Mouse (Mus musculus): ENCODE measurements at regions not wholly inside any gene's neighbourhood (a gene's known extent, or its start where the extent isn't known, plus 50 kb on each side); places are given as distances from the start of the nearest gene placed in this dataset.
A peak's percentile ranks its signal among the peaks of the same experiment; 100 is the strongest.
"Not testable (repeated sequence)": the region's sequence is repeated elsewhere in the genome, so short reads cannot be mapped to it uniquely, and the experiment has no call there.

- no peak for TF ChIP-seq CTCF (IDR thresholded peaks at IDR 0.05)
- H3K9ac ChIP-seq (replicated peaks; ENCODE audit: low read length, poor library complexity, severe bottlenecking) = no peak overlapping the region
- peak; percentile 87 for DNase-seq (ENCODE audit: low spot score)
- H3K27ac ChIP-seq (ENCODE audit: low read depth, low read length) = no peak overlapping the region
- WGBS = 55% methylated on average over 12 of the region's 12 CpGs
- H3K4me3 ChIP-seq (ENCODE audit: low read depth, low read length) = no peak overlapping the region
- H3K4me1 ChIP-seq (ENCODE audit: insufficient read depth, low read length) = no peaks in the 10 kb centered on the region
- H3K9me3 ChIP-seq (ENCODE audit: low read length) = no peaks in the 10 kb centered on the region
- no peak for ATAC-seq (ENCODE audit: low FRiP score)
- H3K27me3 ChIP-seq (ENCODE audit: insufficient read depth, low read length) = no peaks in the 10 kb centered on the region
- no peaks in the 10 kb centered on the region for H3K36me3 ChIP-seq (ENCODE audit: insufficient read depth, low read length)
- H3K4me2 ChIP-seq (ENCODE audit: low read depth, low read length, poor library complexity, severe bottlenecking) = no peak overlapping the region
Measured at GRCm38 (mm10) chr2:51768298-51769271, 141.3 kb downstream of the Tas2r134 start.

- ATAC-seq (ENCODE audit: low FRiP score) = no peak
- TF ChIP-seq CTCF (IDR thresholded peaks at IDR 0.05) = no peak
- Histone ChIP-seq H3K9me3 (ENCODE audit: low read length) (no peaks in the 10 kb centered on the region), H3K9ac (replicated peaks; ENCODE audit: low read length, poor library complexity, severe bottlenecking) (no peak overlapping the region), H3K27me3 (ENCODE audit: insufficient read depth, low read length) (no peaks in the 10 kb centered on the region), H3K4me2 (ENCODE audit: low read depth, low read length, poor library complexity, severe bottlenecking) (no peak overlapping the region), H3K4me1 (ENCODE audit: insufficient read depth, low read length) (no peaks in the 10 kb centered on the region), H3K27ac (ENCODE audit: low read depth, low read length) (no peak overlapping the region), H3K4me3 (ENCODE audit: low read depth, low read length) (no peak overlapping the region), H3K36me3 (ENCODE audit: insufficient read depth, low read length) (no peaks in the 10 kb centered on the region)
- no peak for DNase-seq (ENCODE audit: low spot score)
- 83% methylated on average over 1 of the region's 1 CpGs for WGBS
Measured at GRCm38 (mm10) chr2:51785169-51785568, 149.8 kb downstream of the Rbm43 start.

DNA sequence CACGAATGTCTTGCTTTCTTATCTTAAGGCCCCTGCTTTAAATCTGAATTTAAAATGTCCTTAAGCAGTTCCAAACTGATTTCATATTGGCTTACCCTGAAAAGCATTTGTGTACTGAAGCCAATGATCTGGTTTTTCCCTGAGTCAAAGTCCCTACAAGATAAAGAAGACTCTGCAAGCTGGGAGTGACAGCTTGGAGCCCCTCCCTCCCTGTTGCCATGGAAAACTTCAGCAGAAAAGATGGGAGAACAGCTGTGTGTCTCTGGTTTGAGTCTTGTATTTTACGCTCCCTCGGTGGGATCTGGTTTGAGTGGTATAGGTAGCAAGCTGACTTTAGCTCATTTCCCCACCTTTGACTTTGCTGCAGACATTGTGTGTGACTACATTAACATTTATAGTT is 146.1 kb downstream of the Rbm43 start:
- ATAC-seq (ENCODE audit: low FRiP score) (no peak), DNase-seq (ENCODE audit: low spot score) (peak; percentile 8)
- no peak for TF ChIP-seq CTCF (IDR thresholded peaks at IDR 0.05)
- Histone ChIP-seq H3K36me3 (ENCODE audit: insufficient read depth, low read length) (no peaks in the 10 kb centered on the region), H3K4me1 (ENCODE audit: insufficient read depth, low read length) (no peaks in the 10 kb centered on the region), H3K4me2 (ENCODE audit: low read depth, low read length, poor library complexity, severe bottlenecking) (no peak overlapping the region), H3K27me3 (ENCODE audit: insufficient read depth, low read length) (no peaks in the 10 kb centered on the region), H3K9ac (replicated peaks; ENCODE audit: low read length, poor library complexity, severe bottlenecking) (no peak overlapping the region), H3K27ac (ENCODE audit: low read depth, low read length) (no peak overlapping the region), H3K9me3 (ENCODE audit: low read length) (no peaks in the 10 kb centered on the region), H3K4me3 (ENCODE audit: low read depth, low read length) (no peak overlapping the region)
- 40% methylated on average over 3 of the region's 3 CpGs for WGBS

- not testable (repeated sequence) for DNase-seq (ENCODE audit: low spot score); H3K9ac ChIP-seq (replicated peaks; ENCODE audit: low read length, poor library complexity, severe bottlenecking); H3K27ac ChIP-seq (ENCODE audit: low read depth, low read length); ATAC-seq (ENCODE audit: low FRiP score); H3K36me3 ChIP-seq (ENCODE audit: insufficient read depth, low read length); H3K4me3 ChIP-seq (ENCODE audit: low read depth, low read length); H3K4me1 ChIP-seq (ENCODE audit: insufficient read depth, low read length); H3K4me2 ChIP-seq (ENCODE audit: low read depth, low read length, poor library complexity, severe bottlenecking); H3K9me3 ChIP-seq (ENCODE audit: low read length); H3K27me3 ChIP-seq (ENCODE audit: insufficient read depth, low read length)
- WGBS = 89% methylated on average over 2 of the region's 2 CpGs
Measured at GRCm38 (mm10) chr2:51793291-51793690, 141.7 kb downstream of the Rbm43 start.

DNA sequence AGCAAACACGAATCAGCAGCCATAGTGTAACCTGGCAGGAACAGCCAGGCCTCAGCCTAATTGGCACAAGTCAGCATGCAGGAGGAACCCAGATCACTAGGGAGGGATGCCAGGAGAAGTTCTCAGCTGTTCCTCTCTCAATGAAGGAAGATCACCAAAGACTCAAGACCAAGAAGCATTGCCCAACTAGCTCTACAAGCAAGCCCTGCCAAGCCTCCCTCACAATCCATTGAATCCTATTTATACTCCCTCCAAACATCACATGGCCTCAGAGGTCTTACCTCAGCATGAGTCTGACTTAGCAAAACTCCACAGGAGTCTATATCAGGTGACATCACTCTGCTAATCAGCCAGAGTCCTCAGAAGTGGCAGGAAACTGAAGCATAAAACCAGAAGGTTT is 135.1 kb downstream of the Rbm43 start:
- ATAC-seq (ENCODE audit: low FRiP score) (no peak), DNase-seq (ENCODE audit: low spot score) (no peak)
- H3K4me3 ChIP-seq (ENCODE audit: low read depth, low read length) = no peak overlapping the region
- H3K27me3 ChIP-seq (ENCODE audit: insufficient read depth, low read length) = no peaks in the 10 kb centered on the region
- no peak overlapping the region for H3K9ac ChIP-seq (replicated peaks; ENCODE audit: low read length, poor library complexity, severe bottlenecking)
- H3K4me2 ChIP-seq (ENCODE audit: low read depth, low read length, poor library complexity, severe bottlenecking) = no peak overlapping the region
- no peaks in the 10 kb centered on the region for H3K4me1 ChIP-seq (ENCODE audit: insufficient read depth, low read length)
- no peak for TF ChIP-seq CTCF (IDR thresholded peaks at IDR 0.05)
- no peaks in the 10 kb centered on the region for H3K9me3 ChIP-seq (ENCODE audit: low read length)
- 92% methylated on average over 1 of the region's 1 CpGs for WGBS
- no peak overlapping the region for H3K27ac ChIP-seq (ENCODE audit: low read depth, low read length)
- H3K36me3 ChIP-seq (ENCODE audit: insufficient read depth, low read length) = no peaks in the 10 kb centered on the region

DNA sequence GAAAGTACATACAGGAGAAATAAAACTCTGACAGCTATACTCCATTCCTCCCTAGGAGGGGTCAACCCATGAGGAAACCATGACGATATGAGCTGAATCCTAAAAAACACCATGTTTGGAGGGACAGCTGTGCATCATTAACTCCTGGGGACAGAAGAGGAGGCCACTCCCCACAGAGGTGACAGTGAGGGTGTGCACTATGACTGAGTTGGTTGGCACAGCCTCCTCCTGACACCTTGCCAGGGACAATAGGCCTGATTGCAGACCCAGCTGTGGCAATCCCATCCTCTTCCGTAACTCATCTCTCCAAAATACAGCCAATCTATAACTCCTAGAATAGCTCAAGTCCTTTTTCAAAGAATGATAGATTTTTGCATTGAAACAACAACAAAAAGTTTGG is 112.0 kb downstream of the Rbm43 start:
- DNase-seq (ENCODE audit: low spot score) = no peak
- no peaks in the 10 kb centered on the region for H3K4me1 ChIP-seq (ENCODE audit: insufficient read depth, low read length)
- no peak overlapping the region for H3K27ac ChIP-seq (ENCODE audit: low read depth, low read length)
- no peak overlapping the region for H3K4me2 ChIP-seq (ENCODE audit: low read depth, low read length, poor library complexity, severe bottlenecking)
- TF ChIP-seq CTCF (IDR thresholded peaks at IDR 0.05) = no peak
- no peaks in the 10 kb centered on the region for H3K27me3 ChIP-seq (ENCODE audit: insufficient read depth, low read length)
- no peak overlapping the region for H3K9ac ChIP-seq (replicated peaks; ENCODE audit: low read length, poor library complexity, severe bottlenecking)
- WGBS = 84% methylated on average over 2 of the region's 2 CpGs
- no peak for ATAC-seq (ENCODE audit: low FRiP score)
- H3K4me3 ChIP-seq (ENCODE audit: low read depth, low read length) = no peak overlapping the region
- no peaks in the 10 kb centered on the region for H3K9me3 ChIP-seq (ENCODE audit: low read length)
- H3K36me3 ChIP-seq (ENCODE audit: insufficient read depth, low read length) = no peaks in the 10 kb centered on the region

Data from midbrain, postnatal 0 days (tissue).